In genomic region chr4:149792159-149792800, GRCm38 (mm10) we compare ENCODE assay signal across 9 mouse cellular contexts. TPM values are rescaled to one million over a fixed set of nuclear protein-coding genes. Genes with fewer than 3 reads are reported as not detected.
DNase-seq lines count a peak whose midpoint lies in the region; ATAC-seq lines count a peak whose summit lies in the region.
"Had no signal": no experiment of that assay in that cellular context is flagged by ENCODE, and none has a peak within 500 bp of the region (broad histone marks: within the 10 kb centered on the region; RNA-seq: fewer than 3 reads in every experiment).

No protein-coding gene starts in this region.

- H3K4me3 ChIP-seq in heart, embryonic 10.5 days: no peak overlapping the region
- H3K4me3 ChIP-seq in forebrain, embryonic 11.5 days (ENCODE audit: low read depth, low read length): no peak overlapping the region

- H3K27ac ChIP-seq in heart, embryonic 10.5 days: no peak overlapping the region
- H3K27ac ChIP-seq in forebrain, embryonic 11.5 days (ENCODE audit: low read depth, low read length): no peak overlapping the region

- no peaks in the 10 kb centered on the region for H3K36me3 ChIP-seq in heart, embryonic 10.5 days
- H3K36me3 ChIP-seq in forebrain, embryonic 11.5 days (ENCODE audit: control insufficient read depth, insufficient read depth, low read length): no peaks in the 10 kb centered on the region

- intact Hi-C loops in heart, postnatal 36 days (cut with DNase I): loop anchor here (2.0 kb wide), 1 partner anchor 17 kb away; the partner anchor contains the start of gene Slc25a33

- ATAC-seq in forebrain, embryonic 11.5 days (replicated peaks; ENCODE audit: low FRiP score): no peak
- ATAC-seq in erythroblast, adult 5-6 weeks (replicated peaks; ENCODE audit: low FRiP score, poor library complexity, severe bottlenecking): no peak

- H3K27me3 ChIP-seq in heart, embryonic 10.5 days (ENCODE audit: insufficient read depth, poor library complexity, severe bottlenecking): no peaks in the 10 kb centered on the region
- no peaks in the 10 kb centered on the region for H3K27me3 ChIP-seq in forebrain, embryonic 11.5 days (ENCODE audit: control insufficient read depth, insufficient read depth, low read length)

- peaks cover 37% of the 10 kb centered on the region for H3K4me1 ChIP-seq in heart, embryonic 10.5 days
- H3K4me1 ChIP-seq in forebrain, embryonic 11.5 days (replicated peaks; ENCODE audit: control insufficient read depth, insufficient read depth, low read length): no peaks in the 10 kb centered on the region

- peak; percentile 79 to 89 for DNase-seq in heart, adult 18-20 months
- no peak for DNase-seq in heart, embryonic 10.5 days (ENCODE audit: low spot score)
- peak; percentile 57 to 70 for DNase-seq in adrenal gland, postnatal 36 days
- DNase-seq in heart, postnatal 36 days: peak; percentile 61 to 75
- peak; percentile 93 for DNase-seq in lung, postnatal 36 days
- no peak for DNase-seq in forebrain, embryonic 11.5 days (ENCODE audit: low spot score)
- DNase-seq in cerebellum, adult 9-10 months: no peak
- DNase-seq: layer of hippocampus, postnatal 36 days had no signal

- 60% methylated on average over 10 of the region's 10 CpGs for WGBS in heart, embryonic 10.5 days
- WGBS in forebrain, embryonic 11.5 days: 78% methylated on average over 10 of the region's 10 CpGs

- no peak overlapping the region for H3K4me2 ChIP-seq in forebrain, embryonic 11.5 days (ENCODE audit: low read depth, low read length, severe bottlenecking)

- no peaks in the 10 kb centered on the region for H3K9me3 ChIP-seq in heart, embryonic 10.5 days
- H3K9me3 ChIP-seq in forebrain, embryonic 11.5 days (ENCODE audit: control insufficient read depth, low read length): no peaks in the 10 kb centered on the region

- H3K9ac ChIP-seq in forebrain, embryonic 11.5 days (ENCODE audit: low read length): no peak overlapping the region

RNA-seq across cellular contexts. Expression of gene Slc25a33, which starts 18.2 kb away (rescaled TPM):
- 10 to 100 TPM; 22.7 to 25.7 TPM for total RNA-seq in heart, adult 18-20 months (2021)
- polyA plus RNA-seq in heart, embryonic 10.5 days (2016; fragmentation: Nextera tagmentation; extraction: Ambion mirVana): 9.0 and 15.5 TPM in 2 replicates
- total RNA-seq in adrenal gland, postnatal 36 days (2021): 10 to 100 TPM; 18.3 to 31.6 TPM
- 10 to 100 TPM; 27.0 to 45.2 TPM for total RNA-seq in heart, postnatal 36 days (2021)
- polyA plus RNA-seq in forebrain, embryonic 11.5 days (2014; fragmentation: Nextera tagmentation; extraction: Ambion mirVana): 12.0 and 12.2 TPM in 2 replicates
- total RNA-seq in erythroblast, adult 5-6 weeks (2015; ENCODE audit: low replicate concordance): not detected in 2 replicates
- total RNA-seq in erythroblast, adult 5-6 weeks (2017; ENCODE audit: low replicate concordance): not detected in 2 replicates

RNA-seq across cellular contexts. Expression of gene Tmem201, which starts 54.4 kb away (rescaled TPM):
- 10 to 100 TPM; 85.2 to 90.5 TPM for total RNA-seq in heart, adult 18-20 months (2021)
- polyA plus RNA-seq in heart, embryonic 10.5 days (2016; fragmentation: Nextera tagmentation; extraction: Ambion mirVana): 43.1 and 54.0 TPM in 2 replicates
- 10 to 100 TPM; 29.7 to 31.6 TPM for total RNA-seq in adrenal gland, postnatal 36 days (2021)
- 10 to 100 TPM; 87.7 to 90.5 TPM for total RNA-seq in heart, postnatal 36 days (2021)
- 25.1 and 26.3 TPM in 2 replicates for polyA plus RNA-seq in forebrain, embryonic 11.5 days (2014; fragmentation: Nextera tagmentation; extraction: Ambion mirVana)
- total RNA-seq in erythroblast, adult 5-6 weeks (2015; ENCODE audit: low replicate concordance): 2.7 and 23.2 TPM in 2 replicates
- total RNA-seq in erythroblast, adult 5-6 weeks (2017; ENCODE audit: low replicate concordance): 0.85 and 3.2 TPM in 2 replicates

Comparison
In these comparisons a context has a peak if more than half of its experiments do, and no peak if none do; other contexts are left out.
1. DNase-seq: peak in heart, adult 18-20 months (2 of 2), adrenal gland, postnatal 36 days (2 of 2), heart, postnatal 36 days (2 of 2) and lung, postnatal 36 days (single experiment); none in heart, embryonic 10.5 days (single experiment), forebrain, embryonic 11.5 days (single experiment) and cerebellum, adult 9-10 months (single experiment).
2. RNA of gene Slc25a33, which starts 18.2 kb away (total RNA-seq): 27.0 to 45.2 TPM in heart, postnatal 36 days, 18.3 to 31.6 TPM in adrenal gland, postnatal 36 days and 22.7 to 25.7 TPM in heart, adult 18-20 months; not detected in erythroblast, adult 5-6 weeks; every median in the first group is over 10 times any median in the second.